Mouse (Mus musculus) bone marrow macrophage, adult 2 months (primary cell): ENCODE results near the gene Rilp.
A peak's percentile ranks its signal among the peaks of the same experiment; 100 is the strongest.

Experiments
- CTCF ChIP-seq: IDR thresholded peaks from 2 replicates; pipeline ENCODE4 v1.5.1; 2012; ENCODE audit warnings: low read depth, mild to moderate bottlenecking, low read length, moderate library complexity
- POLR2A ChIP-seq: IDR thresholded peaks from 2 replicates; pipeline ENCODE4 v1.6.1; 2012; ENCODE audit warnings: mild to moderate bottlenecking, low read depth, low read length, borderline replicate concordance

GRCm38 (mm10) chr11:75486601-75487285, 23.2 kb upstream of the Rilp start, which contains the start of gene Prpf8:
- TF ChIP-seq CTCF (0 out of 2 replicates have a peak, but pooled peaks have one; percentile 9), POLR2A (0 out of 2 replicates have a peak, but pooled peaks have one; percentile 28)
